In the genomic region with DNA sequence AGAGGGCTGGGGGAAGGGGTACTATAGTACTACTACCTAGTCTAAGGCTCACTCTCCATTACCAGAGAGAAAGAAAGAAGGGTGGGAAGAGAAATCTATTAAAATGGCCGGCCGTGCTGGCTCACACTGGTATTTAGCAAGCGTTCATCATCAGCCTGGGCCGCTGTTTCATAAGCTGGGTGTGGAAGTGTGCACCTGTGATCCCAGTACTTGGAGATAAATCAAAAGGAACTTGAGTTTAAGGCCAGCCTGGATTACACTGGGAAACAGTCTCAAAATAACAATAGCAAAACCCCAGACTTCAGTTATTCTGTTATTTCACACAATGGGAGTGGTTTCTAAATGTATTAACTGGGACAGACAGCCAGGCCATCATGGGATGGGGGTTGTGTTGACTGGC, we compare ENCODE assay signal across 34 mouse cellular contexts. TPM values are rescaled to one million over a fixed set of nuclear protein-coding genes. Genes with fewer than 3 reads are reported as not detected.
"Had no signal": no experiment of that assay in that cellular context is flagged by ENCODE, and none has a peak within 500 bp of the region (broad histone marks: within the 10 kb centered on the region; RNA-seq: fewer than 3 reads in every experiment).

No protein-coding gene starts in this region.

- H3K4me2 ChIP-seq: forebrain, embryonic 15.5 days; heart, embryonic 12.5 days; hindbrain, embryonic 13.5 days; hindbrain, embryonic 15.5 days; kidney, embryonic 15.5 days; limb, embryonic 13.5 days had no signal

- H3K9ac ChIP-seq: forebrain, embryonic 15.5 days; forebrain, postnatal 0 days; heart, embryonic 12.5 days; hindbrain, embryonic 13.5 days; hindbrain, embryonic 15.5 days; kidney, embryonic 15.5 days; limb, embryonic 13.5 days had no signal

- DNase-seq: forebrain, postnatal 0 days; gastrocnemius, postnatal 14 days; gastrocnemius, postnatal 36 days; heart, adult 11 months; heart, adult 2 months; heart, postnatal 10 days; heart, postnatal 4 days; kidney, adult 11 months; kidney, adult 2 months; kidney, adult 9 months; kidney, postnatal 14 days; kidney, postnatal 36 days; layer of hippocampus, adult 9-11 months; layer of hippocampus, postnatal 36 days; left cerebral cortex, postnatal 4 days had no signal

- H3K9me3 ChIP-seq: forebrain, embryonic 15.5 days; heart, embryonic 10.5 days; heart, embryonic 12.5 days; hindbrain, embryonic 10.5 days; hindbrain, embryonic 13.5 days; hindbrain, embryonic 15.5 days; kidney, embryonic 15.5 days; limb, embryonic 13.5 days had no signal

- H3K4me1 ChIP-seq: forebrain, embryonic 15.5 days; heart, embryonic 10.5 days; heart, embryonic 12.5 days; hindbrain, embryonic 10.5 days; hindbrain, embryonic 13.5 days; hindbrain, embryonic 15.5 days; kidney, embryonic 15.5 days; limb, embryonic 13.5 days had no signal

- H3K4me3 ChIP-seq: forebrain, embryonic 15.5 days; heart, adult 2 months; heart, embryonic 10.5 days; heart, embryonic 12.5 days; hindbrain, embryonic 10.5 days; hindbrain, embryonic 13.5 days; hindbrain, embryonic 15.5 days; kidney, embryonic 15.5 days; limb, embryonic 13.5 days had no signal

- ATAC-seq: forebrain, embryonic 15.5 days; forebrain, postnatal 0 days; hindbrain, postnatal 0 days; intestine, embryonic 16.5 days had no signal

- H3K27me3 ChIP-seq: forebrain, embryonic 15.5 days; hindbrain, embryonic 15.5 days; kidney, embryonic 15.5 days had no signal

- H3K27ac ChIP-seq: forebrain, embryonic 15.5 days; heart, adult 2 months; heart, embryonic 10.5 days; hindbrain, embryonic 10.5 days; hindbrain, embryonic 13.5 days; hindbrain, embryonic 15.5 days; hindbrain, postnatal 0 days; kidney, embryonic 15.5 days; kidney, postnatal 0 days; limb, embryonic 13.5 days had no signal

- H3K36me3 ChIP-seq: forebrain, embryonic 15.5 days; heart, embryonic 10.5 days; heart, embryonic 12.5 days; hindbrain, embryonic 10.5 days; hindbrain, embryonic 13.5 days; hindbrain, embryonic 15.5 days; kidney, embryonic 15.5 days; limb, embryonic 13.5 days had no signal

RNA-seq across cellular contexts. Expression of a gene that starts 2.1 kb away (rescaled TPM):
- total RNA-seq: gastrocnemius, adult 18-20 months; gastrocnemius, adult 8-10 months; gastrocnemius, postnatal 14 days; gastrocnemius, postnatal 36 days; heart, adult 2 months; heart, postnatal 25 days; heart, postnatal 4 days had no signal
- polyA plus RNA-seq: heart, embryonic 10.5 days; heart, embryonic 12.5 days; heart, embryonic 14.5 days; hindbrain, embryonic 10.5 days; intestine, embryonic 14.5 days; intestine, embryonic 16.5 days; kidney, embryonic 15.5 days; kidney, postnatal 0 days; large intestine, adult 2 months; limb, embryonic 11.5 days; limb, embryonic 13.5 days had no signal

RNA-seq across cellular contexts. Expression of a gene that starts 31.3 kb away (rescaled TPM):
- total RNA-seq: forebrain, postnatal 0 days; gastrocnemius, adult 18-20 months; gastrocnemius, adult 8-10 months; gastrocnemius, postnatal 14 days; gastrocnemius, postnatal 36 days; heart, postnatal 4 days; hindbrain, postnatal 0 days; left cerebral cortex, adult 18-20 months; left cerebral cortex, postnatal 4 days had no signal
- polyA plus RNA-seq: forebrain, embryonic 15.5 days; forebrain, postnatal 0 days; heart, embryonic 12.5 days; heart, embryonic 14.5 days; hindbrain, embryonic 10.5 days; hindbrain, embryonic 13.5 days; hindbrain, embryonic 15.5 days; hindbrain, postnatal 0 days; kidney, embryonic 15.5 days; kidney, postnatal 0 days; limb, embryonic 11.5 days had no signal
